Mouse (Mus musculus): ENCODE results near the gene Nup107.

Gene Nup107

DNA sequence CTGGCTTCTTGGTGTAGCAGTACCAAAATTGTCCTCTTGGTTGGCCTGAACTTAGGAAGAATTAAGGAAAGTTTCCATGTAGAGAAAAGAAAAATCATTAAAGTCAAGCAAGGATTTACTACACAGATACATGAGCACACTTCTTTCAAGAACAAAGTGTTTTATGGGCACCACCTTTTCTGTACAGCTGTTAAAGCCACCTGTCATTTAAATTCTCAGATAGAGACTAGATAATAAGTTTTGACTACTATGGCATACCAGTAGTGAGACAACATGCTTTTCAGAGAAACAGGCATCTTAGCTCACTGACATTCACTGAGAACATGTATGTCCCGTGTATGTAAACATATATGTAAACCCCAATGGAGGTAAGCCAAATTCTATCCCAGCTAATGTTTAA lies 2.5 kb downstream of the Nup107 start:
- ChIA-PET POLR2A (interaction anchor here in 2 of 4 experiments (0.6 to 5.0 kb wide), 7 partner anchors 8 to 37 kb away, joined by 3 to 37 read pairs (median 4); no protein-coding TSS in a partner anchor), CTCF (interaction anchor here in 1 of 4 experiments (1.0 kb wide), 1 partner anchor 13 kb away, joined by 3 read pairs; no protein-coding TSS in a partner anchor)

DNA sequence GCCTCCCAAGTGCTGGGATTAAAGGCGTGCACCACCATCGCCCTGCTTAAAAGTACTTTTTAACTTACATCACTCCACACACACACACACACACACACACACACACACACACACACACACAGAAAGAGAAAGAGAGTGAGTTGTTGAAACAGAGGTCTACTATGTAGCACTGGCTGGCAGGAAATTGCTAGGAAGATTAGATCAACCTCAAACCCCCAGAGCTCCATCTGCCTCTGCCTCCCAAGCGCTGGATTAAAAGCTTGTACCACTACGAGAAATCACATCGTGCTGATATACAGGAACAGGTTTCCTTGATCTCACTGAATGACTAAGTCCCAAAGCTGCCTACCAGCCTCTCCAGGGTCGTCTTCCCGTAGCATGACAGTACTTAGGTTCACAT lies 7.9 kb downstream of the Nup107 start:
- ChIA-PET CTCF (no interaction called here), POLR2A (interaction anchor here (0.6 to 2.2 kb wide), 11 partner anchors 8 to 112 kb away, joined by 3 to 10 read pairs (median 4); partner anchors contain the start of gene Nup107 (in 2 of the 4))

DNA sequence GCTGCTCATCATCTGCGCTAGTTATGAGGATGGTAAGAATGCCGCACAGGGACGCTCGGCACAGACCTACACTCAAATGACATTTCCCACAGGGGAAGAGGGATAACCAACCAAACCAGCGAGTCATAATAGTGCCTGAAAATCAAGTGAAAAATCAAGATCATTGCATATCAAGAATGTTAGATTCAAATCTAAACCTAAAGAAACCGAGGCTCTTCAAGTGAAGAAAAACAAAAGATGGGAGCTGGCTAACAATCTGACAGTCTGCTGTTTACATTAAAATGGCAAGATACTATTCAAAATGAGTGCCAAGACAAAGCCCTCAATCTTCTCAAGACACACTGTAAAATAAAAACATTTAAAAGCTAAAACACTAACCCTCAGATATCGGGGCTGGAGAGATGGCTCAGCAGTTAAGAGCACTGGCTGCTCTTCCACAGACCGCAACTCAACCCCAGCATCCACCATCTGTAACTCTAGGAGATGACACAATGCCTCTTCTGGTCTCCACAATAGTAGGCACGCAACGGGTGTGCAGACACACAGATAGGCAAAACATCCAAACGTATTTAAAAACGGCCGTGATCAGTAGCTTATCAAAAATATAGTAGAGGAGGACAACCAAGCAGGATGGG lies 8.6 kb downstream of the Nup107 start:
- ChIA-PET CTCF (interaction anchor here in 1 of 4 experiments (0.7 kb wide), 1 partner anchor 103 kb away, joined by 5 read pairs; no protein-coding TSS in a partner anchor), POLR2A (interaction anchor here in 3 of 4 experiments (0.7 to 2.2 kb wide), 8 partner anchors 8 to 41 kb away, joined by 3 to 10 read pairs (median 4); partner anchors contain the start of gene Nup107 (in 2 of the 3))

DNA sequence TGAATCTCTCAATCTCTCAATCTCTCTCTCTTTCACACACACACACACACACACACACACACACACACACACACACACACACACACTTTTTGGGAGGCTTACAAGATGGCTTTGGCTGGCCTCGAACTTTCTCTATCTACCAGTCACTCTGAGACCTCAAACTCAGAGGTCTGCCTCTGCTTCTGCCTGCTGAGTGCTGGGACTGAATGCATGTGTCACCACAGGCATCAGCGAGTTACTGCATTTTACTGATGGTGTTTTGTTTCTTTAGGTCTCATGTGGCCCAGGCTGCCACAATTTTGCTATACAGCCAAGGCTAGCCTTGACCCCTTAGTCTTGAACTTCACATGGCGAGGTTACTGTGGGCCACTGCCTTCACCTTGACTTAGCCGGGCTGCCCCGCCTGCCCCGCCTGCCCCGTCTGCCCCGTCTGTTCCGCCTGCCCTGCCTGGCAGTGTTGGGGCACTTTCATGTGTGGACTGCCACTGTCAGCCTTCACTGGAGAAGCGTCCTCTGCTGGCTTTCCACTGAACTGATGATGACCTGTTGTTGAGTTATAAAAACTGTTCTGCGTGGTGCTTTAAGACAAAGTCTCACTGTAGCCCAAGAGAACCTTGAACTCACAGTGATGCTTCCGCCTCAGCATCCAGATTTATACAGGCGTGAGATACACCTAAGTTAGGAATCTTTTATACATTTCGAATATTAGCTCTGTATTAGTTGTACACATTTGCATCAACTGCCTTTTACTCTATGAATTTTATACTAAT lies 9.8 kb downstream of the Nup107 start:
- ChIA-PET POLR2A (interaction anchor here in 2 of 4 experiments (1.0 to 2.2 kb wide), 3 partner anchors 9 to 13 kb away, joined by 3 to 10 read pairs (median 4); partner anchors contain the start of gene Nup107 (in 1 of the 2)), CTCF (interaction anchor here in 1 of 4 experiments (0.5 kb wide), 1 partner anchor 41 kb away, joined by 3 read pairs; no protein-coding TSS in a partner anchor)

DNA sequence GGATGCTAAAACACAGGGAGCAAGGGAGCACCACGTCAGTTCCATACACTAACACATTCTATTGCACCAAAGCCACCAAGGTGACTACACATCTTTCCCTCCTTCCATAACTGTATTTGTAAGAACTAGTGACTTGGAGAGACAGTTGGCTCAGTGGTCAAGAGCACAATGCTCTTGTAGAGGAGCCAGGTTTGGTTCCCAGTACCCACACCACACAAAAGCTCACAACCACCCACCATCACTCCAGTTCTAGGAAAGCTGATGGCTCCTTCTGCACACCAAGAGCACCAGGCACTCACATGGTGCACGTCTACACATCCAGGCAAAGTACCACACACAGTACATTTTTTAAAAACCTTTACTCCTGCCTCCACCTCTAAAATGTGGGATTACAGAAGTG lies 10.4 kb downstream of the Nup107 start:
- POLR2A ChIA-PET: interaction anchor here in 2 of 4 experiments (0.6 to 1.9 kb wide), 7 partner anchors 8 to 50 kb away, joined by 3 to 6 read pairs (median 3); partner anchors contain the start of gene Nup107 (in 1 of the 2)
- CTCF ChIA-PET: no interaction called here

DNA sequence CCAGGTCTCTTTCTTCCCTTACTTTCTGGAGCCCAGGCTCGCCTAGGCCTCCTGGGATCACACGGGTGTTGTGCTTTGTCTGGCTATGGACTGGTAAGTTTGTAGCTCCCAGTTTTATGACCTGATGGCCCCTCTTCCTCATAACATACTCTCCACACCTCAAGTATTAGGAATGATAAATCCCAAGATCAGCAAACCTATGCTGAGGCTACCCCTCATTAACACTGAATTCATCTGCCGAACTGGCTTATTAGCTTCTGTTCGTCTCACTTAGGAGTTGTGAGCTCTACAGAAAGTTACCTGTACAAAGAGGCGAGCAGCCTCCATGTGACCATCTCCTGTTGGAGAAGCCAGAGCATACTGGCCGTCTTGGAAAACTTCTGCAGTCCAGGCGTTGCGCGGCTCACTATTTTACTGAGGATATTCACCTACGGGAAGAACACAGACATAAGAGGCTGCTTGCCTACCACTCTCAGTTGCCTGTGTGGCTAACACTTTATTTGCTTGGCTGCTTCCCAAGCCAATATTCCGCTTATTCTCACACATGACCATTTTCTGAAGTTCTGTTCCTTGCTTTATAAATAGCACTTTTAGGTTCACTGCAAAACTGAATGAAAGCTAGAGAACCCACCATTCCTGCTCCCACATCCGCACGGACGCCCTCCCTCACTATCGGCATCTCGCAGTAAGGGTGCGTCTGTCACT lies 11.3 kb downstream of the Nup107 start:
- POLR2A ChIA-PET: interaction anchor here in 2 of 4 experiments (0.9 to 1.9 kb wide), 10 partner anchors 9 to 58 kb away, joined by 3 to 6 read pairs (median 3); partner anchors contain the start of gene Nup107 (in 1 of the 2)
- CTCF ChIA-PET: no interaction called here

DNA sequence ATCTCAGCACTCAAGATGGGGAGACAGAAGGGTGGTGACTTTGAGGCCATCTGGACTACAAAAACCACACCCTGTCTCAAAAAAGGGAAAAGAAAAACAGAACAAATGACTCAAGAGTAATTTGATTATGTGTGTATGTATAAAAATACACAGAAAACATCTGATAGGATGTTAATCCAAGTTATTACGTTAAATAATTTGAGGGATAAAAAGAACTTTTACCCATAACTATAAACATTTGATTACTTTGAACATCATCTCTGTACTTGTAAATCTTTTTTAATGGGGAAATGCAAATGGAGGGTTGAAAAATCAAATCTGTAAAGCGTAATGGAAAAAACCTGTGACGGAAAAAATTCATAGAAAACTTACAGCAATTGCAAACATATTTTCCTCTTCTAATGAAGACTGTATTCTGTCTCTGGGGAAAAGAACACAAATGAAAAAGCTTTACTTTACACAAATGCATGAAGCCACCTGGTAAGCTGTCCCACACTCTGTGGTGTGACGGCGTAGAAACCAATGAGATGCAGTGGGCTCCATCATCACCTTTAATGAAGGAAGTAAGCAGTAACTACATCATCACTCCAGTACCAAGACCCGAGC lies 12.1 kb downstream of the Nup107 start:
- ChIA-PET POLR2A (interaction anchor here in 2 of 4 experiments (1.0 to 1.6 kb wide), 5 partner anchors 10 to 59 kb away, joined by 3 to 6 read pairs (median 3); partner anchors contain the start of gene Nup107 (in 1 of the 2)), CTCF (no interaction called here)

DNA sequence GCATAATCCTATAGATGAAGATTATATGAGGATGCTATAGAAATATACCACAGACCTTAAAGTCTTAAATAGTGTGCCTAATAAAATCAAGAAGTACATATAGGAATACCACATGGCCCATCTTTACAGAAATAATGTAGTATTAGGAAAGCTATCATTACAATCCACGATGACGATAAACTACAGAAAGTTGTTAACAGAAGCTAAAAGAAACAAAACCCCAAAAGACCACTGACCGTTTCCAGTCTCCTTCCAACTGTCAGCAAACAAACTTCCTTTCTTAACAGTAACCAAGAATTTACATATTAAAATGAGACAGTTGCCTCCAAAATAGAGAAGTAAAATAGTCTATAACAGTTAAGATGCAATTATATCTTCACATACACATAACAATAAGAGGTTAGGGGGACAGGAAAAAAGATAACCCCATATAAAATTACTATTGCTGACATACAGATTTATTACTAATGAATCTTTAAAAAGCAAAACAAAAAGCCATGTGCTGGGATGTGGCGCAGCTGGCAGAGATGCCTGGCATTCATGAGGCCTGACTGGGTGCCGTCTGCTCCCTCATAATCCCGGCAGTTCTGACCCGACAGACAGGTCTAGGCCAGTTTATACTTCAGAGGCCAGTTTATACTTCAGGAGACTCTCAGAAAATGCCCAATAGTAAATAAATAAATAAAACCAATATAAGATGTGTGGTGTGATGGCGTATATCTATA lies 12.8 kb downstream of the Nup107 start:
- POLR2A ChIA-PET: interaction anchor here in 2 of 4 experiments (0.6 to 2.0 kb wide), 4 partner anchors 8 to 21 kb away, joined by 3 to 4 read pairs (median 4); no protein-coding TSS in a partner anchor

DNA sequence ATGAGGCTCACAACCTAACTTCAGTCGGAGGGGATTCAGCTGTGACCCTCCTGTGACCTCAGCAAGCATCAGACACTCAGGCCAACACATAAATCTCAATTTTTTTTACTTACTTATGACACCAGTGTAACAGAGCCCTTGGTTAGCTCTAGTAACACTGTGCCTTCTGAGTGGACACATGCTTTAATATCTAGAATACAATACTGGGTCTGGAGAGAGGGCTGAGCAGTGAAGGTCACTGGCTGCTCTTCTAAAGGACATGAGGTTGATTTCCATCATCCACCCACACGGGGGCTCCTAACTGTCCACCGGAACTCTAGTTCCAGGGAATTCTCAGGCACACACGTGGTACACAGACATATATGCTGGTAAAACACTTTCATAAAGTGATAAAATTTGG lies 13.6 kb downstream of the Nup107 start:
- ChIA-PET CTCF (interaction anchor here in 1 of 4 experiments (0.8 kb wide), 1 partner anchor 19 kb away, joined by 6 read pairs; no protein-coding TSS in a partner anchor), POLR2A (interaction anchor here in 3 of 4 experiments (0.6 to 4.8 kb wide), 6 partner anchors 8 to 117 kb away, joined by 3 to 37 read pairs (median 4); partner anchors contain the start of gene Nup107 (in 2 of the 3))

More for the DNA sequence above, 12.8 kb downstream of the Nup107 start:
- CTCF ChIA-PET: interaction anchor here in 1 of 4 experiments (0.8 kb wide), 1 partner anchor 18 kb away, joined by 6 read pairs; no protein-coding TSS in a partner anchor

DNA sequence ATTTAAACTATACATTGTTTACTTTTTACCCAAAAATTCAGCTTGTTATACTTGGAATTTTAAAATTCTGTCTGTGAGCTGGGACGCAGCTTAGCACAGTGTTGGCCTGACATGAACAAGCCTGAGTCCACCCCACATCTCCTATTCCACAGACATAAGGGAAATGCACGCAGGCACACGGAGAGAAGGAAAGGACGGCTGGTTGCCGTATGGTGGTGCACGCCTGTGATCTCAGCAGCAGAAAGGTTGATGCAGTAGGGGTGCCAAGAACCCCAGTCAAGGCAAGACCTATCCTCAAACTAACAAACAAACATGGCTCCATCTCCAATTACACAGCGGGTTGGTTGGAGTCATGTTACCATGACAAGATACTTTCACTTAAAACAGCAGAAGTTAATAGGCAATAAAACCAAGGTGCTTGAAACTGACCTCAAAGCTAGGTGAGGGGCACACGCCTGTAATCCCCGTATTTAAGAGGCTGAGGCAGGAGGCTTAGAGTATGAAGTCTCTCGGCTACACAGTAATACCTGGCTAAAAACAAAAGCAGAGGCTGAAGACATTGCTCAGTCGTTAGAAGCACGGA lies 14.1 kb downstream of the Nup107 start:
- POLR2A ChIA-PET: interaction anchor here in 3 of 4 experiments (0.6 to 4.8 kb wide), 7 partner anchors 13 to 363 kb away, joined by 3 to 37 read pairs (median 3); partner anchors contain the start of genes Nup107 (in 2 of the 3) and Mdm1 (in 1 of the 3)
- CTCF ChIA-PET: interaction anchor here in 1 of 4 experiments (0.5 kb wide), 1 partner anchor 97 kb away, joined by 11 read pairs; no protein-coding TSS in a partner anchor

DNA sequence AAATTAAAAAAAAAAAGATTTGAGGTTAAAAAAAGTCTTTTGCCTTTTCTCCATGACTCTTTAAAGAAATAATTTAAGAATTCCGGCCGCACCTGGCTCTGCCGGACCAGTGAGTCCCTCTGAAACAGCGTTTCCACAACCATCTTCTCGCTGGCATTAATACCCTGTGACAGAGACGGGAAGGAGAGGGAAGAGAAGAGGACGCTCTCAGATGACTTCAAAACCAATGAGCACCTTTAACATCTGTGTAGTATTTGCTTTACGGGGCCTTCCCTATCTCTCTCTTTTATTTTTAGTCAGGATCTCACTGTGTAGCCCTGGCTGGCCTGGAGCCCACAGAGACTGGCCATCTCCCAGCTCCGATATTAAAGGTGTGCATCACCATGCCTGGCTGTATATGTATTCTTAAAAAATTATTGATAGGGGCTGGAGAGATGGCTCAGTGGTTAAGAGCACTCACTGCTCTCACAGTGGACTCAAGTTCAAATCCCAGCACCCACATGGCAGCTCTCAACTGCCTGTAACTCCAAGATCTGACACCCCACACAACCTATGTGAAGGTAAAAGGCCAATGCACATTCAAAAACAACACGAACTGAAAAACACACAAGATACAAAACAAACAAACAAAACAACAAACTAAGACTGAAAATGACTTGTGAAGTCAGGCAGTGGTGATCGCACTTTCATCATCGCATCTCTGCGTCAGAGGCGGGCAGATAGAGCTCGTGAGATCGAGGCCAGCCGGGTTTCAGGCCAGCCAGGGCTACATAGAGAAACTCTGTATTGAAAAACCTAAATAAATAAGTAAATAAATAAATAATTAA lies 14.8 kb downstream of the Nup107 start:
- ChIA-PET POLR2A (interaction anchor here in 2 of 4 experiments (0.9 to 4.8 kb wide), 7 partner anchors 14 to 364 kb away, joined by 3 to 37 read pairs (median 3); partner anchors contain the start of genes Nup107 (in 2 of the 2) and Mdm1 (in 1 of the 2)), CTCF (interaction anchor here in 1 of 4 experiments (0.5 kb wide), 1 partner anchor 96 kb away, joined by 11 read pairs; no protein-coding TSS in a partner anchor)

DNA sequence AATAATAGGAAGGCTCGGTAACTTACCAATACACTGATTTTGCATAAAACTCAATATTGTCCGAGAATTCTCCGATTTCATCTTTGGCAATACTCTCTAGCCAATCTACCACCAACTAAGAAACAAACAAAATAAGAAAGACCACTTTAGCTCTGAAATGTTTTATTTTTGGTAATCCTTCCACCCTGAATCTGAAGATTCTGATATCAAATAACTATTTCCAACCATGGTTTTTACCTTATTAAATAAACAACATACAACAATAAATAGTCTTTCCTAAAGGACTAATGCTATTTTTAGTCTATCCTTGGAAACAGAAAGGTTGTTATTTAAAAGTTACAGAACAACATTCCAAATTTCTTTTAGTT lies 15.4 kb downstream of the Nup107 start:
- POLR2A ChIA-PET: interaction anchor here in 3 of 4 experiments (1.2 to 4.8 kb wide), 6 partner anchors 15 to 72 kb away, joined by 3 to 37 read pairs (median 10); partner anchors contain the start of gene Nup107 (in 3 of the 3)
- CTCF ChIA-PET: interaction anchor here in 2 of 4 experiments (0.7 to 1.7 kb wide), 2 partner anchors 13 to 47 kb away, joined by 3 to 5 read pairs; no protein-coding TSS in a partner anchor

DNA sequence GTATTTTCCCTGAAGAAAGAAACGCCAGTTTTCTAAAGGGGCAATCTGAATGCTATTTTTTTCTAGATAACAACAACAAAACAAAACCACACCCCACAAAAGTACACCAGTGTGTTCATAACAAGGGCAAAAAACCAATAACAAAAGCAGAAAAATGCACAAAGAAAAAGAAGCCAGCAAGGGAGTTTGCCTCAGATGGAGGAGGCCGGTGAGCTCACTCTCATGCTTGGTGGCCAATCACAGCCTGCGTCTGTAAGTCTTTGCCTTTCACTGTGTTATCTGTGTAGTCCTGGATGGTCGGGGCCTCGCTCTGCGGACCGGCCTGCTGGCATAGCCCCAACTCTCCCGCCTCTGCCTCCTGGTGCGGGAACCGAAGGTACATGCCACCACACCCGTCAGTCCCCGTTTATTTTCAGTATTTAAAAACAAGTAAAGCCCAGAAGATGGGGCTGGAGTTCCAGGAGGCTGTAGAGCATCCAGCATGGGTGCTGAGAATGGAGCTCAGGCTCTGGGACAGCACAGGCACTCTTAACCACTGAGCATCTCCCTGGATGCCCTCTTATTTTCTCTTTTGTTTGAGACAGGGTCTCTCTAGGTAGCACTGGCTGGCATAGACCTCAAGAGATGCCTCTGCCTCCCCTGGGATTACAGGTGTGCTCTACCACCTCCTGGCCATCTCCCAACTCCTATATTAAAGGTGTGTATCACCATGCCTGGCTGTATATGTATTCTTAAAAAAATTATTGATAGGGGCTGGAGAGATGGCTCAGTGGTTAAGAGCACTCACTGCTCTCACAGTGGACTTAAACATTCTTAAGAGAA lies 16.0 kb downstream of the Nup107 start:
- CTCF ChIA-PET: interaction anchor here in 2 of 4 experiments (0.6 to 1.7 kb wide), 5 partner anchors 13 to 258 kb away, joined by 3 to 5 read pairs (median 3); no protein-coding TSS in a partner anchor
- POLR2A ChIA-PET: interaction anchor here (0.6 to 4.8 kb wide), 17 partner anchors 12 to 844 kb away, joined by 3 to 37 read pairs (median 4); partner anchors contain the start of genes Nup107 (in 3 of the 4) and Mdm1 (in 1 of the 4)

DNA sequence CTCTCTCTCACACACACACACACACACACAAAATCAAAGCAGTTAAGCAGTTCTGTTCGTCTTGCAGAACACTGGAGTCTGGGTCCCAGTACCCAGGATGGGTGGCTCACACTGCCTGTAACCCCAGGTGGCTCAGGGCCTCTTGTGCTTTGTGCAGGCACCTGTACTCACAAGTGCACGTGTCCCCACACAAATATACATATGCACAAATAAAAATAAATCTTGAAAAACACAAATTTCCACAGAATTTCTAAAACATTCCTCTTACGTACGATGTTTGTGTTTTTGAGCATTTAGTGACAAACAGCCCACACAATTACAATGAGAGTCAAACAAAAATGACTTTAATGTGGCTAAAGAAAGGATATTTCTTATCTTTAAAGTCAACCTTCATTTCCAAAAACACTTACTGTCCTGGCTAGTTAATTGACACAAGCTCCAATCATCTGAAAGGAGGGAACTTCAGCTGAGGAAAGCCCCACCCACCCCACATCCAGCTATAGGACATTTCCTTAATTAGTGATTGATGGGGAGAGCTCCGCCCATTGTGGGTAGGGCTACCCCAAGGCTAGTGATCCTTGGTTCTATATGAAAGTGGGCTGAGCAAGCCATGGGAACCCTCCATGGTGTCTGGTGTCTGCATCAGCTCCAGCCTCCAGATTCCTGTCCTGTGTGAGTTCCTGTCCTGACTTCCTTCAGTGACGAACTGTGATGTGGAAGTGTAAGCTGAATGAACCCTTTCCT lies 16.9 kb downstream of the Nup107 start:
- ChIA-PET CTCF (interaction anchor here in 2 of 4 experiments (0.6 to 1.7 kb wide), 4 partner anchors 18 to 259 kb away, joined by 3 to 5 read pairs (median 3); no protein-coding TSS in a partner anchor), POLR2A (interaction anchor here (0.6 to 4.8 kb wide), 19 partner anchors 11 to 845 kb away, joined by 3 to 37 read pairs (median 4); partner anchors contain the start of genes Nup107 (in 3 of the 4) and Mdm1 (in 1 of the 4))
